Comparison of ENCODE assay signal across 1 mouse cellular context in genomic region chr9:88438555-88439237, GRCm38 (mm10).
TF ChIP-seq lines count a peak whose summit lies in the region.

Gene Snx14 (minus strand): TSS chr9:88438958.

TF ChIP-seq in CH12.LX, 34 proteins besides CTCF, POLR2A, EP300 and RAD21 (continued from another document):
- peak; percentile 39; the same call in 1 of the 2 replicates for TF ChIP-seq CHD2 (IDR thresholded peaks at IDR 0.05; ENCODE audit: low read length)
TF ChIP-seq in CH12.LX: peak in this region for 15.
